In the genomic region with DNA sequence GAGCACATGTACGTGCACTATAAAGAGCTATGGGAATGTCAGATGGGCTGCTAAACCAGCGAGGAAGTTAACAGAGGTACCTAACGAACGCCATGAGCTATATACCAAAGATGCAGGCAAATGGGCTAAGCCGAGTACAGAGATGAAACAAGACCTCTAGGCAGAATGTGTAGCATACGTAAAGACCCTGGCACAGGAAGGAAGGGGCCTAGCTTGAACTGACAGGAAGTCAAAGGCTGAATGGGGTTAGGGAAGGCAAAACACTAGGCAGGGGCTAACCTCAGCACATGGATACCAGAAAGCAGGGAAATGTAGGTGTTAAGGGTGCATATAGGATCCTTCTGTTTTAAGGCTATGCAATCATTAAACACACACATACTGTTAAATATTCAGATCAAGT, we compare ENCODE assay signal across 17 mouse cellular contexts.
"Had no signal": no experiment of that assay in that cellular context is flagged by ENCODE, and none has a peak within 500 bp of the region (broad histone marks: within the 10 kb centered on the region; RNA-seq: fewer than 3 reads in every experiment).

No protein-coding gene starts in this region.

- H3K9me3 ChIP-seq: liver, embryonic 12.5 days; midbrain, embryonic 10.5 days; midbrain, embryonic 12.5 days; neural tube, embryonic 15.5 days had no signal

- H3K36me3 ChIP-seq: liver, embryonic 12.5 days; midbrain, embryonic 10.5 days; midbrain, embryonic 12.5 days; neural tube, embryonic 13.5 days; neural tube, embryonic 15.5 days had no signal

- H3K4me3 ChIP-seq: liver, embryonic 12.5 days; midbrain, embryonic 10.5 days; midbrain, embryonic 12.5 days; myocyte; neural tube, embryonic 13.5 days; neural tube, embryonic 15.5 days had no signal

- DNase-seq: lung, adult 18-20 months; lung, embryonic 14.5 days; lung, postnatal 10 days; lung, postnatal 4 days; midbrain, embryonic 14.5 days; retina, postnatal 1 day; right cerebral cortex, adult 18-20 months; right cerebral cortex, postnatal 25 days; right cerebral cortex, postnatal 4 days; spleen, adult 18-20 months had no signal

- ATAC-seq: liver, embryonic 12.5 days had no signal

- H3K27ac ChIP-seq: liver, embryonic 12.5 days; liver, embryonic 14.5 days; midbrain, embryonic 10.5 days; midbrain, embryonic 12.5 days; neural tube, embryonic 13.5 days; neural tube, embryonic 15.5 days had no signal

- H3K4me2 ChIP-seq: liver, embryonic 12.5 days; lung, embryonic 14.5 days; midbrain, embryonic 12.5 days; neural tube, embryonic 13.5 days; neural tube, embryonic 15.5 days had no signal

- H3K27me3 ChIP-seq: liver, embryonic 12.5 days; midbrain, embryonic 12.5 days; neural tube, embryonic 15.5 days had no signal

- H3K9ac ChIP-seq: liver, embryonic 12.5 days; liver, embryonic 14.5 days; lung, embryonic 14.5 days; midbrain, embryonic 12.5 days; neural tube, embryonic 13.5 days; neural tube, embryonic 15.5 days had no signal
